Mouse (Mus musculus) CH12F3 (cell line): Measurements from ENCODE around the gene Ctsll3.

Experiments
- in situ Hi-C: fragments of 300-500 bp; cut with MboI; formaldehyde crosslinking; loops from 2 replicates; pipeline ENCODE4 v1.14.3; 2020; ENCODE audit warnings: low sequenced_read_pairs

Gene Ctsll3

DNA sequence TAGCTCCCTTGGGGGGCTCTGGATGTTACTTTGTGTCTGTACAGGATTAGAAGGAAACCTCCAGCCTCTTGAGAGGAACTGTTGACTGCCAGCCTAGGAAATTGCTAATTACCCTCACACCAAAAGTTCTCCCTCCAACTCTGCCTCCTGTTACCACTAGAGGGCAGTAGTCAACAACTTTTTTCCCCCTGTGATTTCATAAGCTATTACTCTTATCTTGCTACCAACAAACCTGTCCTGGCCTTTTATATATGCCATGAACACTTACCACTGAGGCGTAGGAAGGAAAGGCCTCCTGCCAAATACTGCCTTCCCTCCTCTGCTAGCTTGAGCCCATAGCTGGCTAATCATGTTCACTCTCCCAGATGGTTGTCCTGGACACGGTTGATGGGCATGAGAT lies 54.1 kb downstream of the Ctsll3 start:
- in situ Hi-C loops, result no loop called here
